Mouse (Mus musculus): ENCODE results near the gene Trappc10.

The Trappc10 gene

DNA sequence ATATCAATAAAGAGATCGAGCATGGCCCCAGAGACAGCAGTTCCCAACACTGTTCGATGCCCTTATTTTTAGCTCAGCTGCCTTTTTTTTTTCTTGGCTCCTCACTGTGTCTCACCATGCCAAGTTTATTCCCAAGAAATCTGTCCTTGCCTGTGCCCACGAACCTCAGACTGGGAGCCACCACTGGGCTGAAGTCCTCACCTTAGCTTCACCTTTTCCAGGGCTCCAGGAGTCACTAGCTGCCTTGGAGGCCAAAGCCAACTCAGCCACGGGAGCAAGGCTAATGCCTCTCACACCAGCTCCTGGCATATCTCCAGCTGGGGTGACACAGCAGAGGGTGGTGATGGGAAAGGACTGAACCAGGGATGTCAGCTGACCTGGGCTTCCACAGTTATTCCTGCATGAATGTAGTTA, 11.2 kb upstream of the Trappc10 start:
- DNase-seq: no peak

- DNase-seq: no peak
Measured at GRCm38 (mm10) chr10:78247206-78247605, 2.8 kb upstream of the Trappc10 start.

DNA sequence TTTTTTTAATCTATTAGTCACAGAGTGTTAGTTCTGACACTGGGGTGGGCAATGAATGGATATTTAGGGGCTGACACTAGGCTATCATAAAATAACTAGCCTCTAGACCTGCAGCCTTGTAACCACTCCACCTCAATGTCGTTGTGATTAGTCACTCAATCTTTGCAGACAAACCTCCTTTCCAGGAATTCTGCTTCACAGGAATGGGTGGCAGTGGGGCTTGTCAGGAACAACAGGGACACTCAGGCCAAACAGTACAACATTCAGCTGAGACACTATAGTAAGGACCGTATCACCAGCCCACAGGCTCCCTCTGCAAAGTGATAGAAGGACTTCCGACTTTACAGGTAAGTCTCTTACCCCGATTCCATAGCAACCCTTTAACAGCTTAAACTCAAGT, 2.3 kb upstream of the Trappc10 start:
- DNase-seq: no peak

DNA sequence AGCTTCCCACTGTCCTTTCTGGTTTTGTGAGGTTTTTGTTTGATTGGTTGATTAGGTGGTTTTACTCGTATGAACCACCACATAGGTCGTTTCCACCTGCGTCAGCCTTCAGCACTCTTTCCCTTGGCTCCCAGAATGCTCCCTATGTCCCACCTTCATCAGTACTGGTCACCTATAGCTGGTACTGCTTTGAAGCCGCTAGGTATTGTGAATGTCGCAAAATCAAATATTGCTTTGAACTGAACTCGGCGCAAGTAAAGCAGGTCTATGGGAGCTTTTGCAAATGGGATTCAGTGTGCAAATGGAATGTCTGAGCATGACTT, 745 bp upstream of the Trappc10 start:
- DNase-seq: no peak

- peak; percentile 53 to 59 for DNase-seq
Measured at GRCm38 (mm10) chr10:78244058-78244437, 393 bp downstream of the Trappc10 start.

GRCm38 (mm10) chr10:78238926-78239325, 5.5 kb downstream of the Trappc10 start:
- DNase-seq: no peak

GRCm38 (mm10) chr10:78238297-78238696, 6.1 kb downstream of the Trappc10 start:
- no peak for DNase-seq

- no peak for DNase-seq
Measured at GRCm38 (mm10) chr10:78237809-78238208, 6.6 kb downstream of the Trappc10 start.

- no peak for DNase-seq
Measured at GRCm38 (mm10) chr10:78236885-78237629, 7.4 kb downstream of the Trappc10 start.

DNA sequence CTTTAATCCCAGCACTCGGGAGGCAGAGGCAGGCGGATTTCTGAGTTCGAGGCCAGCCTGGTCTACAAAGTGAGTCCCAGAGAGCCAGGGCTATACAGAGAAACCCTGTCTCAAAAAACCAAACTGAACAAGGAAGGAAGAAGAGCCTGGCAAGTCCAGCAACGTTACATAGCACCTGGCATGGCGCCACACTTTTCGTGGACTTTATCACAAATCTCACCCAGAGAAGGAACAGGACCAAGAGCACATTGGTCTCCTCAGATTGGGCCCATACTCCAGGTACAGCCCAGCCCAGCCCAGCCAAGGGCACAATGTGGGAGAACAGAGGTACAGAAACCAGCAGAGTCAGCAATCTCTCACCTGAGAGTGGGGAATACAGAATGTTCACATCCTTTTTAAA, 10.7 kb downstream of the Trappc10 start:
- no peak for DNase-seq

DNA sequence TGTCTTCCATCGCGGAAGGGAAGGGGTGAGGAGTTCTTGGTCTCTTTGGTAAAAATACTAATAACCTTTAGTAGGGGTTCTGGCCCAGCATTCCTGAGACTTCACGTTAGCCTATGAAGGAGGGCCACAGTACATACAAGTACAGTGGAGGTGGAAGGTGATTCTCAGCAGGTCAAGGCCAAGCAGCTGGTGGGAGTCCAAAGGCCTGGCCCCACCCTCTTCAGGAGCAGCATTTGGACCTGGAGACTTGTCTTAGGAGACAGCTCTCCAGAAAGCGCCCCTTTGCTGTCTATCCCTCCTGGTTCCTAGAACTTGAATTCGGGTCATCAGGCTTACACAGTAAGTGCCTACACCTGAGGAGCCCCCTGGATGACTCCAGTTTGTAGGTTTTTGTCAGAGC, 11.3 kb downstream of the Trappc10 start:
- no peak for DNase-seq

DNA sequence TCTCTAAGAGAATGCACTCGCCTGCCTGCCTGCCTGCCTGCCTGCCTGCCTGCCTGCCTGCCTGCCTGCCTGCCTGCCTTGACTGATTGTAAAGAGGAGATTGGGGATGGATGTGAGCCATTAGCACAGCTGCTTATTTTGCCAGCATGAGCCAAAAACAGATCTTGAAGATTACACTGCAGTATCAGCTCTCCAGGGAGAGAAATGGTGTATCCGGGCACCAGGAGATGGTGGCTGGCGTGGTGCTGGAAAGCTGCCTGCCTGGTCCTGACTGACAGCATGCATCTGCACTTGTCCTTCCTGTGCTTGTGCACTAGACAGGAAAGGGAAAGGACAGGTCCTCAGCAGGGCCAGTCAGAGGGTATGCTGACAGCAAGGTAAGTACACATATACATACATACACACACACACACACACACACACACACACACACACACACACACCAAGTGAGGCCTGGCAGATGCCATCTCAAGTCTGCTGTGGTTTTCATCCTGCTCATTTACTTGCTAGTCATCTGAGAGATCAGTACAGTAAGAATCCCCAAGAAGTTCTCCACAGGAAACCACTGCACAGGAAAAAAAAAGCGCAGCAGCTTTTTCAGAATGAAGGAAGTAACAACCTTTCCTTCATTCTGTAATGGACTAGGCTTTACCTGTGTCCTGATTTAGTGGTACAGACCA, 12.0 kb downstream of the Trappc10 start:
- no peak for DNase-seq

DNA sequence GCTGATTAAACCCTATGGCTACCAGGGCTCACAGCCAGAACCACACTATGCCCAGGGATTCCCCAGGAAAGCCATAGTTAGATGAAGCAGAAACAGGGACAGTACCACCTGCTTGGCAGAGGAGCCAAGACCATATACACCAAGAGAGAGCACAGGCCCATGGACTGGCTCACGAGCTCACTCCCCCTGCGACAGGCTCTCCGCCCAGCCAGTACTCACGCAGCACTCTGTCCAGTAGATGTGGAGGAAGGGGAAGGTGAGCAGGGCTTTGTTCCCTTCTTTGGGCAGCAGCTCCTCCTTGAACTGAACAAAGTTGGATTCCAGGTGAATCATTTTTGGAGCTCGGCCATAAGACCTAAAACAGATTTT, 15.9 kb downstream of the Trappc10 start:
- no peak for DNase-seq

GRCm38 (mm10) chr10:78227875-78228559, 16.4 kb downstream of the Trappc10 start:
- DNase-seq: no peak

DNA sequence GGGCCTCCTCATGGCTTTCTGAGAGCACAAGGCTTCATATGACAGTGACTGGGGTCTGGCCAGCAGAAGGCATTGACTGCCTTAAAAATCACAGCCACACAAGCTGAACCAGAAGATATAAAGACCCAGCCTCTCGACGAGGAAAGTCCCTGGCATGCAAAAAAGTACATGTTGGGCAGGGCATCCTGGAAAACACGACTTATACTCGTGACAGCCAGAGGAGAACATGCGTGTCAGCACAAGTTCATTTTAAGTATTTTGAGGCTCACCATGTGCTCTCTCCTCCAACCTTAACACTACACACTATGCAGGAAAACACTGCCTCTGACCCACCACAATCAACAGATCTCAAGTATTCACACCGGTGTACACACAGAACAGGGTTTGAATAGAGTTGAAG, 20.3 kb downstream of the Trappc10 start:
- no peak for DNase-seq

GRCm38 (mm10) chr10:78222908-78223307, 21.5 kb downstream of the Trappc10 start:
- no peak for DNase-seq

- no peak for DNase-seq
Measured at GRCm38 (mm10) chr10:78221315-78221714, 23.1 kb downstream of the Trappc10 start.

- no peak for DNase-seq
Measured at GRCm38 (mm10) chr10:78219528-78219927, 24.9 kb downstream of the Trappc10 start.

GRCm38 (mm10) chr10:78218576-78218975, 25.9 kb downstream of the Trappc10 start:
- no peak for DNase-seq

DNA sequence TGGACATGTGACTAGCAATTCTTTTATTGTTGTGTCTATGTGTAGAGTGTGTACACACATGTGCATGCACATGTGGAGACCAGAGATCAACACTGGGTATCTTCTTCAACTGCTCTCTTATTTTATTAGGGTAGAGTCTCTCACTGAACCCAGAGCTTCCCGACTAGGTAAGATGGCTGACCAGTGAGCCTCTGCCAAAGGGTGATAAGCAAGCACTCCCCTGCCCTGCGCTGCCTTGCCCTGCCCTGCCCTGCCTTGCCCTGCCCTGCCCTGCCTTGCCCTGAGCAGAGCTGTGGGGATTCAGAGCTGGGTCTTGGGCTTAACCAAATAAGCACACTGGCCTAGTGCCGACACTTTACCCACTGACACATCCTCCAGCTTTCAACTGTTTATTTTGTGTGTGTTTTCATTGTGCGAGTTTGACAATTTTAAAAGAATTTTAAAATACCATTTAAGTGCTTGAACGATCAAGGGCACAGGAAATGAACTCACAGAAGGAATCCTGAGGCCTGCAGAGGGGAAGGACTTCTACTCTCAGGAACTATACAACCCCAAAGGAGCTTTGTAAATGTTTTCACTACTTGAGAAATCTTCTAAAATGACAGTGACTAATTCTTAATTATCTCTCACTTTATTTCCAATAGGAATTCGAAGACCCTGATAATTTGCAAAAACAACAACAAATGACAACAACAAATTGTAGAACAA, 27.9 kb downstream of the Trappc10 start:
- DNase-seq: no peak

DNA sequence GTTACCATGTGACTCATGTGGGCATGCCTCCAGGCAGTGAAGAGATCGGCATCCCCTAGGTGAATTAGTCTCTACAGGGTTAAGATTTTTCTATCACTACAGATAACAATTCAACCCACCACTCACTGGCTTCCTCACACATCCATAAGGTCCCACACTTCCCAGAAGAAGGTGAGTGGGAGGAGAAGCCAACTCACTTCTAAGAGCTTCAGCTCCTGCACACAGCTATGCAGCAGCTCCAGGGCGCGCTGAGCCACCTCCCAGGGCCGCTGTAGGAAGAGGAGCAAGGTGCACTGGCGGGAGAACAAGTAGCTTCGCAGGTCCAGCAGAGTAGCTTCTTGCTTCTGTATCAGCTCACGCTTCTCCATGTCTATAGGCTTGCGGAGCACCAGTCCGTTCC, 30.1 kb downstream of the Trappc10 start:
- DNase-seq: no peak

DNA sequence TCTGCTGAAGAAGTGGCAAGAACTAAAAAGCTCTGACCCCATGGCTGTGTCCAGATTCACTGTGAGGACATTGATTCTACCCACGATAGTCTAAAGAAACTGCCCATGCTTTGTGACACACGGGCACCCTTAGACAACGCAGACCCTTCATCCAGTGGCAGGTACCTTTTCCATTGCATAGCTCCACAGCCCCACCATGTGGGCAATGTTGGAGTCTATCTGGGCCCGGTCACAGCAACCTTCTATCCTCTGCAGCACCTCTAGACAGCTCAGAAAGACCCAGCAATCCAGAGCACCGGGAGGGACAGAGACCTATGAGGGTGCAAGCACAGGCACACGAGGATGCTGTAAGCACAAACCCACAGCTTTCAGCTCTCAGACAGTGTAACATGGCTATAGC, 33.1 kb downstream of the Trappc10 start:
- DNase-seq: no peak

- DNase-seq: no peak
Measured at GRCm38 (mm10) chr10:78201182-78201581, 43.3 kb downstream of the Trappc10 start.

DNA sequence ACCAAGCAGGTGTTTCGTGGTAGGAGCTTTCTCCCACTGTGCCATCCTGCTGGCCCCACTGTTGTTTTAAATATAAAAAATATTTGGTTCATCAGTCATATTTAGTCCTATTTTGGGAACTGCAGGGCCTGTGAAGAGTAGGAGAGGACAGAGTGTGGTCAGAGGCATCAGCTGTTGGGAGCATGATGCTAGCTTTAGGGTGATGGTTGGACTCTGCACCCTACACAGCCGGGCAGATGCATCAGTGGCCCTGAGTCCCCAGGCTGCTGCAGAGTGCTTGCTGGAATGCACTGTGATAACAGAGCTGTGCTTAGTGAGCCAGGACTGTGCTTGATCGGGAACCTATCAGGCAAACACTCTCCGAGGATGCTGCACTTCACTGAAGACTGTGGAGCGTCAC, 51.5 kb downstream of the Trappc10 start:
- DNase-seq: no peak
